Mouse (Mus musculus) urinary bladder, adult 2 months (tissue): ENCODE data around the gene Rhox3a2. TPM values are rescaled to one million over a fixed set of nuclear protein-coding genes. Genes with fewer than 3 reads are reported as not detected.
"Not testable (repeated sequence)": the region's sequence is repeated elsewhere in the genome, so short reads cannot be mapped to it uniquely, and the experiment has no call there.

Experiments
- DNase-seq: peaks from one replicate; pipeline ENCODE4 v3.0.0; 2022; ENCODE audit warnings: low spot score
- polyA plus RNA-seq: library from polyadenylated mRNA; depleted of rRNA; stranded (reverse); fragments of >200 nt; gene quantifications from 2 replicates; pipeline ENCODE4 v1.2.3, GENCODE M21; 2012; rRNA removed

Rhox3a2 gene
- not detected in 2 replicates for polyA plus RNA-seq

- not testable (repeated sequence) for DNase-seq
Measured at GRCm38 (mm10) chrX:37379728-37380127, at the start of gene Rhox3a2. Gene Rhox3a2, plus strand, starts transcription at chrX:37380028.

- not testable (repeated sequence) for DNase-seq
Measured at GRCm38 (mm10) chrX:37390548-37390947, 10.7 kb downstream of the Rhox3a2 start, which contains the start of gene Rhox4a2. Gene Rhox4a2, plus strand, starts transcription at chrX:37390848.

- not testable (repeated sequence) for DNase-seq
Measured at GRCm38 (mm10) chrX:37411767-37412166, 31.9 kb downstream of the Rhox3a2 start, which contains the start of gene Rhox2b. Gene Rhox2b, plus strand, starts transcription at chrX:37412067.

GRCm38 (mm10) chrX:37432194-37432593 lies 52.4 kb downstream of the Rhox3a2 start, which contains the start of gene Rhox4b:
Gene Rhox4b, plus strand, starts transcription at chrX:37432494.
- DNase-seq, result not testable (repeated sequence)

Other genes with a start within 250 kb of the Rhox3a2 start
- not detected in 2 replicates for gene Akap14, start 211.2 kb upstream of the Rhox3a2 start, polyA plus RNA-seq
- gene Ndufa1, start 188.9 kb upstream of the Rhox3a2 start, polyA plus RNA-seq, result 400 and 528 TPM in 2 replicates
- 5.9 and 7.4 TPM in 2 replicates for gene Rnf113a1, start 188.8 kb upstream of the Rhox3a2 start, polyA plus RNA-seq
- gene Gm9, start 169.0 kb upstream of the Rhox3a2 start, polyA plus RNA-seq, result not detected in 2 replicates
- not detected in 2 replicates for gene Rhox1, start 157.8 kb upstream of the Rhox3a2 start, polyA plus RNA-seq
- gene Rhox2a, start 135.1 kb upstream of the Rhox3a2 start, polyA plus RNA-seq, result not detected in 2 replicates
- gene Rhox3a, start 130.1 kb upstream of the Rhox3a2 start, polyA plus RNA-seq, result not detected in 2 replicates
- gene Rhox4a, start 114.7 kb upstream of the Rhox3a2 start, polyA plus RNA-seq, result not detected in 2 replicates
- not detected in 2 replicates for gene Rhox4a2, start 10.8 kb downstream of the Rhox3a2 start, polyA plus RNA-seq
- gene Rhox2b, start 32.0 kb downstream of the Rhox3a2 start, polyA plus RNA-seq, result not detected in 2 replicates
- gene Rhox4b, start 52.5 kb downstream of the Rhox3a2 start, polyA plus RNA-seq, result not detected in 2 replicates
- not detected in 2 replicates for gene Rhox2c, start 73.7 kb downstream of the Rhox3a2 start, polyA plus RNA-seq
- gene Rhox3c, start 78.6 kb downstream of the Rhox3a2 start, polyA plus RNA-seq, result not detected in 2 replicates
- not detected in 2 replicates for gene Rhox4c, start 100.3 kb downstream of the Rhox3a2 start, polyA plus RNA-seq
- gene Rhox2d, start 113.4 kb downstream of the Rhox3a2 start, polyA plus RNA-seq, result not detected in 2 replicates
- not detected in 2 replicates for gene Rhox4d, start 134.3 kb downstream of the Rhox3a2 start, polyA plus RNA-seq
- gene Rhox2e, start 150.4 kb downstream of the Rhox3a2 start, polyA plus RNA-seq, result not detected in 2 replicates
- gene Rhox3e, start 162.0 kb downstream of the Rhox3a2 start, polyA plus RNA-seq, result not detected in 2 replicates
- gene Rhox4e, start 177.4 kb downstream of the Rhox3a2 start, polyA plus RNA-seq, result not detected in 2 replicates
- not detected in 2 replicates for gene Rhox2f, start 191.4 kb downstream of the Rhox3a2 start, polyA plus RNA-seq
- not detected in 2 replicates for gene Rhox3f, start 201.0 kb downstream of the Rhox3a2 start, polyA plus RNA-seq
- gene Rhox4f, start 227.7 kb downstream of the Rhox3a2 start, polyA plus RNA-seq, result not detected in 2 replicates
- not detected in 2 replicates for gene Rhox3g, start 248.6 kb downstream of the Rhox3a2 start, polyA plus RNA-seq